Mouse (Mus musculus) adrenal gland, postnatal 4 days (tissue): ENCODE results near the gene Adad1. TPM values are rescaled to one million over a fixed set of nuclear protein-coding genes. Genes with fewer than 3 reads are reported as not detected.

Source experiments
- DNase-seq, 2 experiments: peaks; one replicate each; pipeline ENCODE4 v3.0.0; 2021 to 2022; ENCODE audit warnings: low spot score in 2 of 2, mixed read lengths in 2 of 2
- total RNA-seq, 2 experiments: library from RNA; stranded (reverse); gene quantifications; 2 replicates each; pipeline ENCODE4 v1.2.3; 2021

Adad1 gene
- total RNA-seq, 2 experiments from 2014 or later, result 0.08 TPM; not detected in 1

DNA sequence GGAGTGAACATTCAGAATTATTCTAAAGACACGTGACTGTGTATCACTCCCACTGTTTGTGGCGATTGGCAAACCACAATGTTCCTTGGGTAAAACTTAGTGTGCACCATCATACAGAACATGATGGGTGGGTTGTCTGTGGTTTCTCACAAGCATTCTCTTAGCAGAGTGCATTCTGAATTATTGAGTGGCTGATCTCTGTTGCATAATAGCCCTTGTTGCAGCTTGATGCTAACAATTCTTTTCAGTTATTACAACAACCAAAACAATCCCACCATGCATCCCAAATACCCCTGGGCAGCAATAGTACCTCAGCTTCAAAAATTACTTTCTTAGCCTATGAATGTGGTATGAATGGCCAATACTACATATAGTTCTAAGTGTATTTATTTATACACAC lies 106.0 kb downstream of the Adad1 start:
- DNase-seq, result no peak

Other genes starting within 250 kb of the Adad1 start
- 10 to 100 TPM; 52.7 to 55.8 TPM for gene 4932438A13Rik, start 200.4 kb upstream of the Adad1 start, total RNA-seq
- gene Il2, start 62.4 kb downstream of the Adad1 start, total RNA-seq, result not detected
- gene Il21, start 169.1 kb downstream of the Adad1 start, total RNA-seq, result not detected
- 1 to 10 TPM; 6.0 TPM for gene Bbs12, start 249.0 kb downstream of the Adad1 start, total RNA-seq
- 1 to 10 TPM; 4.4 to 5.3 TPM for gene Cetn4, start 249.2 kb downstream of the Adad1 start, total RNA-seq